Mouse (Mus musculus): Measurements from ENCODE around the gene Atp12a.
A peak's percentile ranks its signal among the peaks of the same experiment; 100 is the strongest.

The Atp12a gene

GRCm38 (mm10) chr14:56379336-56379735, 14.5 kb downstream of the Atp12a start:
- DNase-seq (ENCODE audit: low read depth, low spot score): no peak

- no peak for DNase-seq (ENCODE audit: low read depth, low spot score)
Observed at GRCm38 (mm10) chr14:56382366-56382765, 17.5 kb downstream of the Atp12a start.

GRCm38 (mm10) chr14:56390247-56390646, 25.4 kb downstream of the Atp12a start:
- DNase-seq (ENCODE audit: low read depth, low spot score): no peak

GRCm38 (mm10) chr14:56393704-56394312, 28.9 kb downstream of the Atp12a start:
- DNase-seq (ENCODE audit: low read depth, low spot score): peak; percentile 8

GRCm38 (mm10) chr14:56398001-56398400, 33.1 kb downstream of the Atp12a start:
- peak; percentile 35 for DNase-seq (ENCODE audit: low read depth, low spot score)

- peak; percentile 93 for DNase-seq (ENCODE audit: low read depth, low spot score)
Observed at GRCm38 (mm10) chr14:56402311-56403071, 37.6 kb downstream of the Atp12a start, which contains the start of gene Rnf17. Gene Rnf17 (plus strand): TSS chr14:56402581.

DNA sequence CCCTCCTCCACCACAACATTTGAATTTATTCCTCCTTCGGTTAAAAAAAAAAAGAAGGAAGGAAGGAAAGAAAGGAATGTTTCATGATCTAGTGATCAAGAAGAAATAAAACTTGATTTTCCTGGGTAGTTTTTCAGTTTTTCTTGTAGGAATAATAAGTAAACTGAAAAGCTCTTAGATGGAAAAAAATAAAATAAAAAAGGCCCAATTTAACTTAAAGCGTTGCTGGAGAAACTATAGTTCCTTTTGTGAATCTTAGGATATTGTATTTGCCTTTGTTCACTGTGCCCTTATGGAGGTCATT, 38.2 kb downstream of the Atp12a start:
- DNase-seq (ENCODE audit: low read depth, low spot score): no peak

All from ES-CJ7 (cell line).